Mouse (Mus musculus) brain, embryonic 14.5 days (tissue): ENCODE measurements around the gene Opcml.

ENCODE experiments used
- CTCF ChIP-seq: fragments of 200-500 bp; IDR thresholded peaks from 2 replicates; pipeline ENCODE4 v1.5.1; 2012; ENCODE audit warnings: inconsistent platforms, mild to moderate bottlenecking, moderate library complexity, borderline replicate concordance; ENCODE audit not compliant: insufficient read depth, insufficient read length; ENCODE audit errors: extremely low read depth
- POLR2A ChIP-seq: fragments of 200-500 bp; IDR thresholded peaks from 2 replicates; pipeline ENCODE4 v1.6.1; 2012; ENCODE audit warnings: mild to moderate bottlenecking, inconsistent platforms, borderline replicate concordance; ENCODE audit not compliant: poor library complexity, insufficient read depth, insufficient read length, severe bottlenecking; ENCODE audit errors: extremely low read depth

- no peak for TF ChIP-seq CTCF
- no peak for TF ChIP-seq POLR2A
Observed at GRCm38 (mm10) chr9:28432159-28432558, 641.6 kb downstream of the Opcml start.
